ENCODE assay signal across 8 mouse cellular contexts in the genomic region with DNA sequence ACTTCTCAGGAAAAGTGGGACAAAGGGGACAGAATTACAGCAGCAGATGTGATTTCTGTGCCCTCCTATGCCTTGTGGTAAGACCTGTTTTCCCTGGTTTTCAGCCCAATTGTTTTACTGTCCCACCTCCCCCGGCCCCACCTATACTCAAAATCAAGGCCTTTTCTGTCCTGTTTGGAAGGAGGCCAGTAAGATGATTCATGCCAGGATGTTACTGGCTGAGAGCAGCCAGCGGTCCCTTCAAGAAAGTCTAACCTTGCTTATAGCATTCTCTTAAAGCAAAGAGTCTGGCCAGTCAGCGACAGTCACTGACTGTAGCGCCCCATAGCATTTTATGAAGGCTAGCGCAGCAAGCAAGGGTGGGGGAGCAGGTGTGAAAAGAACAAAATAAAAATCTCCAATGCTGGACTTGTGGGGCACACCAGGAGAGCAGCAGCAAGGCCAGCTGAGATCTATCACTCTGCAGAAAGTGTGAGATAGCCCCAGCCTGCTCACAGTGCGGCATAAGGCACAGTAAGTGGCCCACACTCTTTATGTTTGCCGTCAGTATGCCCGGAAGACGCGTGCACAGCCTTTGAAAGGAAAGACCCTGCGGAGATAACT. TPM values are rescaled to one million over a fixed set of nuclear protein-coding genes. Genes with fewer than 3 reads are reported as not detected.
DNase-seq lines count a peak whose midpoint lies in the region; ATAC-seq lines count a peak whose summit lies in the region.

No protein-coding gene starts in this region.

- no peak overlapping the region for H3K4me3 ChIP-seq in midbrain, embryonic 12.5 days
- no peak overlapping the region for H3K4me3 ChIP-seq in midbrain, embryonic 10.5 days
- no peak overlapping the region for H3K4me3 ChIP-seq in hindbrain, embryonic 13.5 days
- H3K4me3 ChIP-seq in lung, embryonic 15.5 days = no peak overlapping the region

- DNase-seq in midbrain, embryonic 10.5 days (ENCODE audit: low spot score) = no peak
- DNase-seq in brain, adult 2 months (ENCODE audit: low read depth, low spot score) = peak; percentile 58
- no peak for DNase-seq in layer of hippocampus, adult 11-12 months (ENCODE audit: low spot score)
- no peak for DNase-seq in frontal cortex, postnatal 10 days (ENCODE audit: low spot score in 2 of 2)
- DNase-seq in gastrocnemius, postnatal 14 days = no peak

- no peaks in the 10 kb centered on the region for H3K4me1 ChIP-seq in midbrain, embryonic 12.5 days
- peaks cover 5% of the 10 kb centered on the region; the same call in 1 of the 2 replicates for H3K4me1 ChIP-seq in midbrain, embryonic 10.5 days
- peaks cover 8% of the 10 kb centered on the region for H3K4me1 ChIP-seq in hindbrain, embryonic 13.5 days (replicated peaks)
- peaks cover 42% of the 10 kb centered on the region for H3K4me1 ChIP-seq in lung, embryonic 15.5 days

- 77% methylated on average over 11 of the region's 11 CpGs for WGBS in midbrain, embryonic 12.5 days
- 82% methylated on average over 11 of the region's 11 CpGs for WGBS in midbrain, embryonic 10.5 days
- WGBS in hindbrain, embryonic 13.5 days = 76% methylated on average over 11 of the region's 11 CpGs
- WGBS in lung, embryonic 15.5 days = 42% methylated on average over 11 of the region's 11 CpGs

- H3K27ac ChIP-seq in midbrain, embryonic 12.5 days (replicated peaks) = 0 out of 2 replicates have a peak overlapping the region, but pooled peaks have one; percentile 15
- no peak overlapping the region for H3K27ac ChIP-seq in midbrain, embryonic 10.5 days (replicated peaks)
- H3K27ac ChIP-seq in hindbrain, embryonic 13.5 days = peak overlapping the region; percentile 52; the same call in 1 of the 2 replicates
- H3K27ac ChIP-seq in lung, embryonic 15.5 days = peak overlapping the region; percentile 83

- H3K9me3 ChIP-seq in midbrain, embryonic 12.5 days = no peaks in the 10 kb centered on the region
- H3K9me3 ChIP-seq in midbrain, embryonic 10.5 days (replicated peaks) = no peaks in the 10 kb centered on the region
- H3K9me3 ChIP-seq in hindbrain, embryonic 13.5 days = no peaks in the 10 kb centered on the region
- H3K9me3 ChIP-seq in lung, embryonic 15.5 days = no peaks in the 10 kb centered on the region

- H3K9ac ChIP-seq in midbrain, embryonic 12.5 days (replicated peaks) = no peak overlapping the region
- H3K9ac ChIP-seq in hindbrain, embryonic 13.5 days = no peak overlapping the region
- no peak overlapping the region for H3K9ac ChIP-seq in lung, embryonic 15.5 days

- H3K27me3 ChIP-seq in midbrain, embryonic 12.5 days = 0 out of 2 replicates have a peak, but pooled peaks cover 3% of the 10 kb centered on the region
- no peaks in the 10 kb centered on the region for H3K27me3 ChIP-seq in midbrain, embryonic 10.5 days (ENCODE audit: low read depth, poor library complexity, severe bottlenecking)
- H3K27me3 ChIP-seq in hindbrain, embryonic 13.5 days = no peaks in the 10 kb centered on the region
- no peaks in the 10 kb centered on the region for H3K27me3 ChIP-seq in lung, embryonic 15.5 days

- ATAC-seq in midbrain, embryonic 12.5 days (ENCODE audit: low FRiP score, low read depth) = no peak
- ATAC-seq in hindbrain, embryonic 13.5 days (ENCODE audit: low FRiP score) = no peak
- no peak for ATAC-seq in lung, embryonic 15.5 days (ENCODE audit: borderline replicate concordance, extremely low read depth, low FRiP score, low TSS enrichment)

- no peak overlapping the region for H3K4me2 ChIP-seq in midbrain, embryonic 12.5 days (replicated peaks)
- H3K4me2 ChIP-seq in hindbrain, embryonic 13.5 days = no peak overlapping the region
- peak overlapping the region; percentile 15; the same call in 1 of the 2 replicates for H3K4me2 ChIP-seq in lung, embryonic 15.5 days

- H3K36me3 ChIP-seq in midbrain, embryonic 12.5 days = no peaks in the 10 kb centered on the region
- no peaks in the 10 kb centered on the region for H3K36me3 ChIP-seq in midbrain, embryonic 10.5 days
- H3K36me3 ChIP-seq in hindbrain, embryonic 13.5 days = no peaks in the 10 kb centered on the region
- no peaks in the 10 kb centered on the region for H3K36me3 ChIP-seq in lung, embryonic 15.5 days

- intact Hi-C loops in gastrocnemius, postnatal 14 days (cut with DNase I; ENCODE audit: low total_unique reads) = loop anchor here (10.0 kb wide), 1 partner anchor 47 kb away; a partner anchor contains a TSS

RNA-seq across cellular contexts. Expression of a gene that starts 47.8 kb away (rescaled TPM):
- polyA plus RNA-seq in midbrain, embryonic 12.5 days (2016; fragmentation: Nextera tagmentation; extraction: Ambion mirVana) = 3.4 and 3.9 TPM in 2 replicates
- polyA plus RNA-seq in midbrain, embryonic 10.5 days (2016; fragmentation: Nextera tagmentation; extraction: Ambion mirVana) = 2.0 and 3.0 TPM in 2 replicates
- polyA plus RNA-seq in hindbrain, embryonic 13.5 days (2015; fragmentation: Nextera tagmentation; extraction: Ambion mirVana) = 4.6 and 5.0 TPM in 2 replicates
- 8.8 and 10.1 TPM in 2 replicates for polyA plus RNA-seq in lung, embryonic 15.5 days (2015; fragmentation: Nextera tagmentation; extraction: Ambion mirVana)
- 100 to 1,000 TPM in 1 of 2 experiments, 10 to 100 TPM in 1; 91.8 to 114 TPM for total RNA-seq in gastrocnemius, postnatal 14 days (2021)
